Mouse (Mus musculus) midbrain, embryonic 12.5 days (tissue): ENCODE results near the gene H2-Eb2. TPM values are rescaled to one million over a fixed set of nuclear protein-coding genes. Genes with fewer than 3 reads are reported as not detected.

Source experiments
- ATAC-seq: fragments of 200-750 bp; cut with Nextera tagmentation; 2 replicates; pipeline ENCODE4 v1.8.0; 2017; ENCODE audit warnings: low read depth, moderate TSS enrichment, moderate library complexity; ENCODE audit not compliant: low FRiP score
- H3K27ac ChIP-seq: fragments of 300-500 bp; sonication (generic); replicated peaks from 2 replicates; pipeline ENCODE4 v1.5.1; 2016; ENCODE audit warnings: mild to moderate bottlenecking
- H3K27me3 ChIP-seq: fragments of 300-500 bp; sonication (generic); 2 replicates; pipeline ENCODE4 v1.6.1; 2016; ENCODE audit warnings: mild to moderate bottlenecking
- H3K36me3 ChIP-seq: fragments of 300-500 bp; sonication (generic); 2 replicates; pipeline ENCODE4 v1.6.1; 2016
- H3K4me1 ChIP-seq: fragments of 300-500 bp; sonication (generic); 2 replicates; pipeline ENCODE4 v1.6.1; 2016
- H3K4me2 ChIP-seq: fragments of 300-500 bp; sonication (generic); replicated peaks from 2 replicates; pipeline ENCODE4 v1.6.1; 2016; ENCODE audit warnings: mild to moderate bottlenecking, moderate library complexity
- H3K4me3 ChIP-seq: fragments of 300-500 bp; sonication (generic); 2 replicates; pipeline ENCODE4 v1.5.1; 2016; ENCODE audit warnings: mild to moderate bottlenecking
- H3K9ac ChIP-seq: fragments of 300-500 bp; sonication (generic); replicated peaks from 2 replicates; pipeline ENCODE4 v1.6.1; 2016; ENCODE audit warnings: mild to moderate bottlenecking, moderate library complexity
- H3K9me3 ChIP-seq: fragments of 300-500 bp; sonication (generic); 2 replicates; pipeline ENCODE4 v1.6.1; 2016; ENCODE audit warnings: mild to moderate bottlenecking
- WGBS: fragments of 180-500 bp; shearing (Covaris S2); methylation state at CpG from one replicate; pipeline ENCODE4 v1.1.7; 2016; 5-methylcytosine and 5-hydroxymethylcytosine counted together
- polyA plus RNA-seq: library from polyadenylated mRNA; unstranded; fragments of >200 nt; fragmentation: Nextera tagmentation; extraction: Ambion mirVana; gene quantifications from 2 replicates; pipeline ENCODE4 v1.2.1, GENCODE M21; 2016

Gene H2-Eb2
- polyA plus RNA-seq, 1 experiment from 2014 or later: not detected

DNA sequence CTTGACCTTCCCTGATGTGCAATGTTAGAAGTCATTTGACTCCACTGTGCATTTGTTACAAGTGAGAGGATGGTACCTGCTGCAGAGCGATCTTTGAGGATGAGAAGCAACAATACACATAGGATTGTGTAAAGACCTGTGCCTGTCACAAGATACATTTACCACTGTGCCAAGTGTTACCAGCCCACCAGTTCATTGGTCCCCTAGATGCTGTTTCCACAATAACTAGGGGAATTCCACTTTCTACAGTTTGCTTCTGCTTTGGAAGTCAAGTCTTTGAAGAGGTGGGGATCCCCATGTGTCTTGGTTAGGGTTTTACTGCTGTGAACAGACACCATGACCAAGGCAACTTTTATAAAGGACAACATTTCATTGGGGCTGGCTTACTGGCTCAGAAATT is 5.7 kb downstream of the H2-Eb2 start:
- H3K4me2 ChIP-seq: no peak overlapping the region
- H3K9me3 ChIP-seq: no peaks in the 10 kb centered on the region
- no peak overlapping the region for H3K4me3 ChIP-seq
- 94% methylated on average over 1 of the region's 1 CpGs for WGBS
- no peaks in the 10 kb centered on the region for H3K36me3 ChIP-seq
- H3K27me3 ChIP-seq: no peaks in the 10 kb centered on the region
- no peak for ATAC-seq
- H3K4me1 ChIP-seq: no peaks in the 10 kb centered on the region
- no peak overlapping the region for H3K27ac ChIP-seq
- no peak overlapping the region for H3K9ac ChIP-seq

- H3K36me3 ChIP-seq: no peaks in the 10 kb centered on the region
- WGBS: 45% methylated on average over 3 of the region's 3 CpGs
Measured at GRCm38 (mm10) chr17:34340619-34341402, 15.3 kb downstream of the H2-Eb2 start.

DNA sequence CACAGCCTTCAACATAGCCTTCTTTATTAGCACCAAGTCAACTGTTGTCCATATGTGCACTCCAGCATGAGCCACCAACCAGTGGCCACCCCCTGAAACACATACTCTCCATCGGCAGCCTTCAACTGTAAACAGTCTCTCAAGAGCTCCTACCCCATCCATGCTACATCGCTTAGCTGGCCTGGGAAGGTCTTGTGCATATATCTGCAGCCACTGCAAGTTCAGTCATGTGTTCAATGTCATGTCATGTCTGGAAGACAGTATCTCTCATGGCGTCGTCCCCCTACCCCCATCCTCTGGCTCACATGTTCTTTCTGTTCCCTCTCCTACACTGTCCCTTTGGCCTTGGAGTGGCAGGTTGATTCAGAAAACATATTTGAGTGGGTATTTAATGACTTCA is 19.4 kb downstream of the H2-Eb2 start:
- ATAC-seq: no peak
- 0 out of 2 replicates have a peak, but pooled peaks cover 2% of the 10 kb centered on the region for H3K27me3 ChIP-seq
- H3K9ac ChIP-seq: no peak overlapping the region
- no peak overlapping the region for H3K27ac ChIP-seq
- no peak overlapping the region for H3K4me2 ChIP-seq
- 89% methylated on average over 4 of the region's 4 CpGs for WGBS
- H3K36me3 ChIP-seq: no peaks in the 10 kb centered on the region
- no peaks in the 10 kb centered on the region for H3K4me1 ChIP-seq
- H3K4me3 ChIP-seq: no peak overlapping the region
- no peaks in the 10 kb centered on the region for H3K9me3 ChIP-seq

More at GRCm38 (mm10) chr17:34340619-34341402, 15.3 kb downstream of the H2-Eb2 start:
- Histone ChIP-seq H3K4me1 (no peaks in the 10 kb centered on the region), H3K4me3 (no peak overlapping the region), H3K9ac (no peak overlapping the region), H3K4me2 (no peak overlapping the region), H3K27me3 (no peaks in the 10 kb centered on the region), H3K27ac (no peak overlapping the region), H3K9me3 (no peaks in the 10 kb centered on the region)
- ATAC-seq: no peak

- Histone ChIP-seq H3K4me3 (no peak overlapping the region), H3K9me3 (no peaks in the 10 kb centered on the region), H3K27me3 (0 out of 2 replicates have a peak, but pooled peaks cover 3% of the 10 kb centered on the region), H3K27ac (no peak overlapping the region), H3K4me1 (no peaks in the 10 kb centered on the region), H3K4me2 (no peak overlapping the region), H3K36me3 (no peaks in the 10 kb centered on the region), H3K9ac (no peak overlapping the region)
- ATAC-seq: no peak
- 89% methylated on average over 7 of the region's 7 CpGs for WGBS
Measured at GRCm38 (mm10) chr17:34345486-34345885, 20.0 kb downstream of the H2-Eb2 start.

DNA sequence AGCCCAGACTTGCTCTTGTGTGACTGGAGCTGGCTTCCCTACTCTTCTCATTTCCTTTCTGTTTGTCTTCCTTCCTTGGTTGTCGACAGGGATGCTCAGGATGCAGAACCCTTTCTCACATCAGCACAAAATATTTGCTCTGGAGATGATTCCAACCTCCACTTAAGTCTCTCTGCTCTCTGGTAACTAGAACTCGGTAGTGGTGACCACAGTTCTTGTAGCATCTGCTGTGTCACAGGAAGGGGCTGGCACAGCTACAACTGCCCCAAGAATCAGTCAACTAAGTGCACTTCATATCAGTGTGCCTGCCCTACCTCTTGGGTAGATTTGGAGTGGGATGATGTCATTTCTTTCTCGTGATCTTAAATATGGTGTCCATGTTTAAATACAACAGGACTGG is 20.6 kb downstream of the H2-Eb2 start:
- no peaks in the 10 kb centered on the region for H3K9me3 ChIP-seq

DNA sequence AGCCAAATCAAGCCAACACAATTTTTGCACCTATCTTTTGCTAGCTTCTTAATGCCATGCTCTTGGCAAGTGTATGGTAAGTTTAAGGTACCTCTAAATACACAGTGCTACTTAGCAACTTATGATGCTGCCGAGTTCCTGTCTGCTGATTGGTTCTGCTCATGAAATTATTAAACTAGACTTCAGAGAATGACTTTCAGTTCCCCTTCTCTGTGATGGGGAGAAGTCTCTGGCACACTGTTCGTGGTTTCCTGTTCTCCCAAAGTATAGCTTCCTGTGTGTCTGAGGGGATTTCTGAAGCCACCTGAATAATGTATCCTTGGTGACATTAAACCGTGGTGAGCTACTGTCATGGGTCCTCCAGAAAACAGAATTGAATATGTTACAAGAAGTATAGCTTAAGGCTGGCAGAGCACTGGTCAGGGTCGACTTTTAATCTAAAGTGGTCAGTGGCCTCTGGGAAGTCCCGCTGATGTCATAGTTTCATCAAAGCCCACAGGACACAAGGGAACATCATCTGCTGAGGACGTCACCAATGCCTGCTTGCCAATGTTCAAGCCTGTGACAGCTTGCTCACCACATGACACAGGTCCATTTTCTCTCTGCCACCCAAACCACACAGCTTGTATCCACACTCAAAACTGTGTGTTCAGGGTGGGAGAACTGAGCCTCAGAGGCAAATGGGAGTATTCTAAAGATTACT is 22.3 kb downstream of the H2-Eb2 start:
- H3K27me3 ChIP-seq: 0 out of 2 replicates have a peak, but pooled peaks cover 3% of the 10 kb centered on the region
- H3K27ac ChIP-seq: no peak overlapping the region
- ATAC-seq: no peak
- no peaks in the 10 kb centered on the region for H3K4me1 ChIP-seq
- no peak overlapping the region for H3K4me3 ChIP-seq
- no peaks in the 10 kb centered on the region for H3K9me3 ChIP-seq
- H3K4me2 ChIP-seq: no peak overlapping the region
- WGBS: 72% methylated on average over 6 of the region's 6 CpGs
- H3K36me3 ChIP-seq: no peaks in the 10 kb centered on the region
- no peak overlapping the region for H3K9ac ChIP-seq

More for the DNA sequence above, 20.6 kb downstream of the H2-Eb2 start:
- Histone ChIP-seq H3K27me3 (0 out of 2 replicates have a peak, but pooled peaks cover 3% of the 10 kb centered on the region), H3K4me1 (no peaks in the 10 kb centered on the region), H3K36me3 (no peaks in the 10 kb centered on the region), H3K27ac (no peak overlapping the region), H3K4me3 (no peak overlapping the region), H3K9ac (no peak overlapping the region), H3K4me2 (no peak overlapping the region)
- 73% methylated on average over 3 of the region's 3 CpGs for WGBS
- no peak for ATAC-seq

DNA sequence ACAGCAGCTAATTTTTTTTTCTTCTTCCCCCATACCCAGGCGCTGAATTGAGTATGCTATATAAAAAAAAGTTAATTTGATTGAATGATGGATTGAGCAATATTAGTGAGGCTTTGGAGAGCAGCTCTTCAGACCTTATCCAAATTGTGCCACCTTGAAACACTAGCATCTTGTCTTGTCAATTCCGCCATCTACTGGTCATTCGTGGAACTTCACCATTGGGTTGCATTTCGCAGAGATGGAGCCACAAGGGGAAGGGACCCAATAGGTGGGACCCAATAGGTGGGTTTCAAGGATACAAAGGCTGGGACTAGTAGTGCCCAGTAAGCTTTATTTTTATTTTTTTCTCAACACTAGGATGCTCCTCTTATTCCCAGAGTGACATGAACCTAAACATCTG is 24.0 kb downstream of the H2-Eb2 start:
- Histone ChIP-seq H3K9me3 (no peaks in the 10 kb centered on the region), H3K27ac (no peak overlapping the region), H3K36me3 (no peaks in the 10 kb centered on the region), H3K4me2 (no peak overlapping the region), H3K4me3 (no peak overlapping the region), H3K9ac (no peak overlapping the region), H3K27me3 (0 out of 2 replicates have a peak, but pooled peaks cover 3% of the 10 kb centered on the region), H3K4me1 (no peaks in the 10 kb centered on the region)
- no peak for ATAC-seq
- WGBS: 2% methylated on average over 4 of the region's 4 CpGs

DNA sequence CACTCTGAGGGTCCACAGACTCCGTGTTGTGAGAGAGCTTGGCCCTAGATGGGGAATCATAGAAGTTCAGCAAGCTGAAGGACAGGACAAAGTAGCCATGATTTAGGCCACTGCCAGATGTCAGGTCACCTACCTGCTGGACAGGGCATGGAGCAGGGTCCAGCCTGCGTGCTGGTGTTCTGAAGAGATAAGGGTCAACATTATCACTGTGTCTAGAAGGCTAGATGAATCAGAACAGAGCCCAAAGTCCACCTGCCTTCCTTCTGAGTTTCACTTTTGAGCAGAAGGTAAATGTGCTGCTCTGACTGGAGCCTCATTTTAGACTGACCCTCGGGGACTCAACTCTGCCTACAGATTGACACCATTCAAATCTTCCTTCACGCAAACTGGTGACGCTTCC is 29.1 kb downstream of the H2-Eb2 start, which contains the start of gene Btnl2:
Btnl2 (plus strand) TSS at position 284 of the 400 bp plus-strand sequence.
- no peak within 1 kb of the TSS for H3K4me2 ChIP-seq
- ATAC-seq: no peak
- H3K4me1 ChIP-seq: no peaks in the 10 kb centered on the region
- H3K36me3 ChIP-seq: no peaks in the 10 kb centered on the region
- WGBS: 86% methylated on average over 5 of the region's 5 CpGs
- H3K9me3 ChIP-seq: no peaks in the 10 kb centered on the region
- no peak within 1 kb of the TSS for H3K4me3 ChIP-seq
- 0 out of 2 replicates have a peak, but pooled peaks cover 3% of the 10 kb centered on the region for H3K27me3 ChIP-seq
- H3K27ac ChIP-seq: no peak within 1 kb of the TSS
- H3K9ac ChIP-seq: no peak within 1 kb of the TSS

DNA sequence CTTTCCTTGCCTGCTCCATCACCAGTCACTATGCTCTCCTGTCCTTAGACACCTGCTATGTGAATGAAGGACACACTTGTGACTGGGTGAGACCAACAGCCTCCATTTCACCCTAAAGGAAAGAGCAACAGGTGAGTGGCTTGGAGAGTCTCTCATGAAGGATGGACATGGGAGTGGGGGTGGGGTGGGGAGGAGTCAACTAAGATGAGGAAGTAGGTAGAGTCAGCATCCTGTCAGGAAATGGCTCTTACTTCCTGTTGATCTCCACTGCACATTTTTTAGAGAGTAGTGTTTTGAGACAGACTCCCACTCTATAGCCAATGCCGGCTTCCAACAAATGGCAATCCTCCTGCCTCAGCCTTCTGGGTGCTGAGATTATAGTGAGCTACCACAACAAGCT is 29.5 kb downstream of the H2-Eb2 start:
- H3K4me1 ChIP-seq: no peaks in the 10 kb centered on the region
- no peak overlapping the region for H3K27ac ChIP-seq
- no peak overlapping the region for H3K9ac ChIP-seq
- WGBS: 86% methylated on average over 1 of the region's 1 CpGs
- 0 out of 2 replicates have a peak, but pooled peaks cover under 1% of the 10 kb centered on the region for H3K27me3 ChIP-seq
- no peaks in the 10 kb centered on the region for H3K9me3 ChIP-seq
- H3K4me2 ChIP-seq: no peak overlapping the region
- H3K4me3 ChIP-seq: no peak overlapping the region
- H3K36me3 ChIP-seq: no peaks in the 10 kb centered on the region
- ATAC-seq: no peak

GRCm38 (mm10) chr17:34362954-34363546 is 37.6 kb downstream of the H2-Eb2 start:
- Histone ChIP-seq H3K27me3 (no peaks in the 10 kb centered on the region), H3K9ac (no peak overlapping the region), H3K9me3 (no peaks in the 10 kb centered on the region), H3K4me1 (no peaks in the 10 kb centered on the region), H3K4me3 (no peak overlapping the region), H3K36me3 (no peaks in the 10 kb centered on the region), H3K4me2 (no peak overlapping the region), H3K27ac (no peak overlapping the region)
- ATAC-seq: no peak
- 89% methylated on average over 15 of the region's 15 CpGs for WGBS

DNA sequence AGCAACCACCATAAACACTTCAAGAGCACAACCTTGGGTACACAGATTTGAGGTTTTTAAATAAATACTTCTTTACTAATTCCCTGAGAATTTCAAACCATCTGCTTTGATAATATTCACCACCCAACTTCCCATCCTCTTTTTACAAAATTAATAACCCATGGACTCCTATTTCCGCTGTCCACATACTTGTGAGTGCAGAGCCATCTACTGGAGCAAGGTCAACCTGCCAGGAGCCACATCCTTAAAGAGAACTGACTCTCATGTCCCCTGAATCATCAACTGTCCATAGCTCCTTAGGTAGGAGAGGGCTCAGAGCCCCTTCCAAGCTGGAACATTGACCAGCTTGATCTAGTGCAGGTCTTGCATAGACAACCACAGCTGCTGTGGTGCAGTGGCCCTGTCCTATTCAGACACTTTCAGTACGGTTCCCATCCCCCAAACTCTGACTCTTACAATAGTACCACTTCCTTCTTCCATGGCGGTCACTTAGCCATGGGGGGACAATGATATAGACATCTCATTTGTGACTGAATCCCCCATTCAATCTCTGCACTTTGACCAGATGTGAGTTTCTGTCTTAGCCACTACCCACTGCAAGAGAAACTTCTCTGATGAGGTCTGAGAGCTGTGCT is 38.3 kb downstream of the H2-Eb2 start:
- Histone ChIP-seq H3K27ac (no peak overlapping the region), H3K36me3 (no peaks in the 10 kb centered on the region), H3K4me2 (no peak overlapping the region), H3K9ac (no peak overlapping the region), H3K9me3 (no peaks in the 10 kb centered on the region), H3K4me1 (no peaks in the 10 kb centered on the region), H3K4me3 (no peak overlapping the region), H3K27me3 (no peaks in the 10 kb centered on the region)
- ATAC-seq: no peak
- WGBS: 86% methylated on average over 3 of the region's 3 CpGs
